Mouse (Mus musculus) stomach, postnatal 0 days (tissue): ENCODE results near the gene Tom1. TPM values are rescaled to one million over a fixed set of nuclear protein-coding genes. Genes with fewer than 3 reads are reported as not detected.
A peak's percentile ranks its signal among the peaks of the same experiment; 100 is the strongest.

Experiments
- ATAC-seq: fragments of 200-750 bp; cut with Nextera tagmentation; 2 replicates; pipeline ENCODE4 v1.8.0; 2017; ENCODE audit not compliant: low FRiP score, low TSS enrichment
- DNase-seq: peaks from one replicate; pipeline ENCODE4 v3.0.0-alpha.2; 2016; ENCODE audit warnings: low spot score
- H3K27ac ChIP-seq: fragments of 300-500 bp; sonication (generic); replicated peaks from 2 replicates; pipeline ENCODE4 v1.5.1; 2014; ENCODE audit warnings: mild to moderate bottlenecking, control low read depth
- H3K27me3 ChIP-seq: fragments of 300-500 bp; sonication (generic); 2 replicates; pipeline ENCODE4 v1.6.1; 2014; ENCODE audit warnings: low read length; ENCODE audit not compliant: control insufficient read depth, insufficient read depth
- H3K36me3 ChIP-seq: fragments of 300-500 bp; sonication (generic); 2 replicates; pipeline ENCODE4 v1.6.1; 2014; ENCODE audit warnings: low read length, mixed read lengths; ENCODE audit not compliant: control insufficient read depth, insufficient read depth
- H3K4me1 ChIP-seq: fragments of 300-500 bp; sonication (generic); replicated peaks from 2 replicates; pipeline ENCODE4 v1.6.1; 2014; ENCODE audit warnings: antibody characterized with exemption; ENCODE audit not compliant: control insufficient read depth, insufficient read depth
- H3K4me2 ChIP-seq: fragments of 300-500 bp; sonication (generic); replicated peaks from 2 replicates; pipeline ENCODE4 v1.6.1; 2014; ENCODE audit warnings: low read depth, mild to moderate bottlenecking, control low read depth, moderate library complexity
- H3K4me3 ChIP-seq: fragments of 300-500 bp; sonication (generic); 2 replicates; pipeline ENCODE4 v1.5.1; 2014; ENCODE audit warnings: low read depth, low read length, control low read depth
- H3K9ac ChIP-seq: fragments of 300-500 bp; sonication (generic); 2 replicates; pipeline ENCODE4 v1.6.1; 2014; ENCODE audit warnings: mild to moderate bottlenecking, low read length, control low read depth, mixed read lengths
- H3K9me3 ChIP-seq: fragments of 300-500 bp; sonication (generic); 2 replicates; pipeline ENCODE4 v1.6.1; 2016; ENCODE audit warnings: low read length; ENCODE audit not compliant: control insufficient read depth
- CTCF ChIP-seq: IDR thresholded peaks from 2 replicates; pipeline ENCODE4 v1.5.1; 2016; ENCODE audit warnings: antibody characterized with exemption, low read depth, mild to moderate bottlenecking, moderate library complexity
- EP300 ChIP-seq: optimal IDR thresholded peaks from 2 replicates; pipeline ENCODE3; 2016; ENCODE audit warnings: antibody characterized with exemption
- WGBS: fragments of 180-500 bp; shearing (Covaris S2); extraction: QIAGEN DNeasy Blood & Tissue Kit; methylation state at CpG from one replicate; pipeline ENCODE4 v1.1.7; 2014; 5-methylcytosine and 5-hydroxymethylcytosine counted together
- polyA plus RNA-seq: library from polyadenylated mRNA; unstranded; fragments of >200 nt; fragmentation: Nextera tagmentation; extraction: Ambion mirVana; gene quantifications from 2 replicates; pipeline ENCODE4 v1.2.1, GENCODE M21; 2015

Tom1 gene
- 39.2 and 45.6 TPM in 2 replicates for polyA plus RNA-seq

DNA sequence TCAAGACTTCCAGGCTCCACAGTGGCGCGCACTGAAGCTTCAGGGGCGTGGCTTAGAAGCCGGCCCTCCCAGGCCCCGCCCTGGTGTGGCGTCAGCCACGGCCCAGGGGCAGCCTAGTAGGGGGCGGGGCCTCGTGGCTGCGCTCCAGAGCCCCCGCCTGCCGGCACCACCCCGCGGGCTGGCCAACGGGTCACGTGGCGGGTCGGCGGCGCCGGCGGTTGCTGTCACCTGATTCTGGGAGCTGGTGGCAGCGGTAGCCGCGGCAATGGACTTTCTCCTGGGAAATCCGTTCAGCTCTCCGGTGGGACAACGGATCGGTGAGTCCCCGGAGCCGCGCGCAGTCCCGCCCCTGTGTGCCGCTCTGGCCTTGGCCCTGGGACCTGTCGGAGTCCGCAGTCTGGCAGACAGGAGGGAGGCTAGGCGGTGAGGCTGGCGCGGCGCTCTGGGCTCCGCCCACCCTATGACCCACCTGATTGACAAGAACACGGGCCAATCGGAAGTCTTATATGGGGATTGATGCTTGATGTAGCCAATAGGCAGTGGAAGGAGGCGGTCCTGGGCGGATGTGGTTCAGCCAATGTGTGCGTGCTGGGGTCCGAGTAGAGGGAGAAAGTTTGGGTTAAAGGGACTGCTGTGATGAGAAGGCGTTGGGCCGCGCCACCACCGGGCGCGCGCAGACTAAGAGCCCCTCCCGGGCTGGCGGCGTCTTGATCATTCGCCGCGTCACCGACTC lies at the start of gene Tom1:
Gene Tom1 (plus strand): TSS at position 195 of the 733 bp plus-strand sequence.
- Histone ChIP-seq H3K9ac (peak within 1 kb of the TSS; percentile 73), H3K4me3 (peak within 1 kb of the TSS; percentile 68), H3K27ac (peak within 1 kb of the TSS; percentile 77), H3K36me3 (peaks cover 6% of the 10 kb centered on the region; the same call in 1 of the 2 replicates), H3K4me1 (no peaks in the 10 kb centered on the region), H3K27me3 (no peaks in the 10 kb centered on the region), H3K9me3 (no peaks in the 10 kb centered on the region), H3K4me2 (peak within 1 kb of the TSS; percentile 86)
- peak; percentile 98 for ATAC-seq
- DNase-seq = peak; percentile 95
- WGBS = under 1% methylated on average over 61 of the region's 62 CpGs
- TF ChIP-seq CTCF (no peak), EP300 (peak; percentile 93)

DNA sequence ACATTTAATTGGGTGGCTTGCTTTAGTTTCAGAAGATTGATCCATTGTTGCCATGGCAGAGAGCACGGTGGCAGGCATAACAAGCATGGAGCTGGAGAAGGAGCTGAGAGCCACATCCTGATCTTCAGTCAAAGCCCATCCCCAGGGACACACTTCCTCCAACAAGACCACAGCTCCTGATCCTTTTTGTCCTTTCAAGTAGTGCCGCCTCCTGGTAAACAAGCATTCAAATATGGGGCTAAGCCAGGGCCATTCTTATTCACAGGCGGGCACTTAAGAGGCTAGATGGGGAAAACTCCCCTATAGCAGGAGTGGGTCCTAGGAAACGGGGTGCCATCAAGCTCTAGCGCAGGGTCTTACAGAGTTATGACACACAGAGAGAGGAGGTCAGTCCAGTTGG lies 46.1 kb upstream of the Tom1 start:
- H3K9me3 ChIP-seq = no peaks in the 10 kb centered on the region
- no peak overlapping the region for H3K4me2 ChIP-seq
- H3K27ac ChIP-seq = no peak overlapping the region
- ATAC-seq (no peak), DNase-seq (no peak)
- WGBS = 77% methylated on average over 5 of the region's 5 CpGs
- no peaks in the 10 kb centered on the region for H3K27me3 ChIP-seq
- H3K9ac ChIP-seq = no peak overlapping the region
- H3K4me3 ChIP-seq = no peak overlapping the region
- no peaks in the 10 kb centered on the region for H3K36me3 ChIP-seq
- H3K4me1 ChIP-seq = no peaks in the 10 kb centered on the region
- TF ChIP-seq CTCF = no peak
- no peak for TF ChIP-seq EP300

DNA sequence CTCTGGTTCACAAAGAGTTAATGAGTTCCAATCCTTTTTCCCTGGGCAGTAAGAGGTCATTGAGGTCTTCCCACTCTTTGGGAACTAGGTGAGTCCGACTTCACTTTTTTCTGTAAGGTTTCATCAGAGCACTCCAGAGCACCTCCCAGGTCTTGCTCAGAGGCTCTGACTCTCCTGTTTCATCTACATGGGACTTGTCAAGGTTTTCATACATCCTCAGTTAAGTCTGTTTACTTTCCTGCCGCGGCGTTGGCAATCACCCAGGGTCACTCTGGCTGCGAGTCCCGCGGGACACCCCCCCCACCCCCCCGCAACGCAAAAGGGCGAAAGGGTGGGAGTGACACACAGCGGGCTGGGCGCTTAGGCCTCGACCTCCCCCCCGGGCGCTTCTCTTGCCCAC lies 43.5 kb upstream of the Tom1 start:
- 11% methylated on average over 15 of the region's 15 CpGs for WGBS
- no peaks in the 10 kb centered on the region for H3K36me3 ChIP-seq
- no peak for ATAC-seq
- no peaks in the 10 kb centered on the region for H3K4me1 ChIP-seq
- no peak overlapping the region for H3K4me3 ChIP-seq
- no peak for TF ChIP-seq EP300
- no peak for TF ChIP-seq CTCF
- no peaks in the 10 kb centered on the region for H3K9me3 ChIP-seq
- H3K27me3 ChIP-seq = no peaks in the 10 kb centered on the region
- DNase-seq = peak; percentile 31
- no peak overlapping the region for H3K27ac ChIP-seq
- 0 out of 2 replicates have a peak overlapping the region, but pooled peaks have one; percentile 13 for H3K9ac ChIP-seq
- peak overlapping the region; percentile 23; the same call in 1 of the 2 replicates for H3K4me2 ChIP-seq

DNA sequence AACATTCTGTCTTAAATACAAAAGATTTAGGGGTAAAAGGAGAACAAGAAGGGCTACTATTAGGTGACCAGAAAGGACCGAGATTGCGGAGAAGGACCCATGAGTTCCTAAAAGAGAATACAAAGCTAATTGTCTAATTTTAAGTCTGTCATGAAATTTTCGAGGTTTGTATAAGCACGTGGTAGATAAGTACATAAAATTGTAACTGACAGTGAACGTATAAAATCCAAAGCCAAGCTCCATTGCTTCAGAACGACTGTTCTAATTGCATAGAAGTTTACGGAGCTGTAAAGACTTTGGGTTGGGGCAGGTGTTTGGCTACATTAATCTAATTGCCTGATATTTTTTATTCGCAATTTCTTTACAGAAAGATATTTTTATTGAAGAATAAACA lies 40.4 kb upstream of the Tom1 start, which contains the start of gene Hmgxb4:
Gene Hmgxb4 (plus strand): TSS at position 276 of the 394 bp plus-strand sequence.
- DNase-seq = no peak
- TF ChIP-seq CTCF = no peak
- no peak for TF ChIP-seq EP300

DNA sequence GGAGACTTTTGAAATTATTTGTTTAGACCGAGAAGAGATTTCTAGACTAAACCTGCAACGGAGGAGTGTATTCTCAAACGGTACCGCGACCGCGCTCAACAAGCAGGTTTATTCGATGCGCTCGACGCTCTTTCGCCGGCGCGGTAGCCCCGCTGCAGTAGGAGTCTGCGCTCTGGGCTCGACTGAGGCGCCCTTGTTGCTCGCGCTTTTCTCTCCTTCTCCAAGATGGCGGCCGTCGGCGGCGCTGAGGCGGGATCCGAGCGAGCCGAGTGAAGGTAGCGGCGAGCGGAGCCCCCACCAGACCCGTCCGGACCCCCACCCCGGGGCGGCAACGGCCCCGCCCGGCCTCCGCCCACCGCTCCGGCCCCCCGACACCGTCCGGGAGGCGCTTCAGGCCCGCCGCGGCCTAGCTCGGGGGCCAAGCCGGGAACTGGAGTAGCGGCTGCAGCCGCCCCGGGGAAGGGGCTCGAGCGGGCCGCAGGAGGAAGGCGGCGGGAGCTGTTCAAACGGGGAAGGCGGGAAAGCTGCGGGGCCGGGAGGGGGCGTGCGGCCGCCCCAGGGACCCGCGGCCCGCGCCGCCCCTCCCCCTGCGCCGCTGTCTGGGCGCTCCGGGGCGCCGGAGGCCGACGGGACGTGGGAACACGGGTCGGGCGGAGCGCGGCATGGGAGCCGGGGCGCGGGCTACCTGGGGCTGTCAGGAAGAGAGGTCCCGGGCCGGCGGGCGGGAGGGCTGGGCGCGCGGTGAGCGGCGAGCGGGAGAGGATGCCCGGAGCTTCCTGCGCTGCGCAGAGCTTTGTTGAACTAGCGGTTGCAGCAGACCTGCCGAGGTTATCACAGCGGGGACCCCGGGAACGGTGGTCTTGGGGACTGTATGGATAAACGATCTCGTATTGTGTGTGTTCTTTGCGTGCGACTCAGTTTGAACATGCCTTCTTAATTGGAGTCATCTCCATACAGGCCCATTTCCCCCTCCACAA lies 39.7 kb upstream of the Tom1 start:
- Histone ChIP-seq H3K27me3 (no peaks in the 10 kb centered on the region), H3K4me1 (no peaks in the 10 kb centered on the region), H3K4me3 (peak overlapping the region; percentile 91), H3K36me3 (peaks cover 1% of the 10 kb centered on the region; the same call in 1 of the 2 replicates), H3K4me2 (peak overlapping the region; percentile 73), H3K9ac (peak overlapping the region; percentile 99), H3K27ac (peak overlapping the region; percentile 95), H3K9me3 (no peaks in the 10 kb centered on the region)
- DNase-seq (peak; percentile 86), ATAC-seq (peak; percentile 97)
- WGBS = under 1% methylated on average over 72 of the region's 111 CpGs
- TF ChIP-seq CTCF (peak; percentile 29; the same call in 1 of the 2 replicates), EP300 (no peak)

More for the DNA sequence above, 40.4 kb upstream of the Tom1 start, which contains the start of gene Hmgxb4:
- Histone ChIP-seq H3K9ac (peak within 1 kb of the TSS; percentile 99), H3K27ac (peak within 1 kb of the TSS; percentile 95), H3K27me3 (no peaks in the 10 kb centered on the region), H3K4me3 (peak within 1 kb of the TSS; percentile 91), H3K9me3 (no peaks in the 10 kb centered on the region), H3K4me2 (peak within 1 kb of the TSS; percentile 73), H3K36me3 (no peaks in the 10 kb centered on the region), H3K4me1 (no peaks in the 10 kb centered on the region)
- WGBS = 10% methylated on average over 8 of the region's 8 CpGs
- no peak for ATAC-seq
